Mouse (Mus musculus) adrenal gland, postnatal 14 days (tissue): ENCODE measurements around the gene 9530053A07Rik. TPM values are rescaled to one million over a fixed set of nuclear protein-coding genes. Genes with fewer than 3 reads are reported as not detected.

Experiments used
- DNase-seq: peaks from one replicate; pipeline ENCODE4 v3.0.0; 2021; ENCODE audit warnings: mixed read lengths
- total RNA-seq: library from RNA; stranded (reverse); gene quantifications from 2 replicates; pipeline ENCODE4 v1.2.3, GENCODE M21; 2021

Gene 9530053A07Rik
- total RNA-seq, 1 experiment from 2014 or later: not detected

DNA sequence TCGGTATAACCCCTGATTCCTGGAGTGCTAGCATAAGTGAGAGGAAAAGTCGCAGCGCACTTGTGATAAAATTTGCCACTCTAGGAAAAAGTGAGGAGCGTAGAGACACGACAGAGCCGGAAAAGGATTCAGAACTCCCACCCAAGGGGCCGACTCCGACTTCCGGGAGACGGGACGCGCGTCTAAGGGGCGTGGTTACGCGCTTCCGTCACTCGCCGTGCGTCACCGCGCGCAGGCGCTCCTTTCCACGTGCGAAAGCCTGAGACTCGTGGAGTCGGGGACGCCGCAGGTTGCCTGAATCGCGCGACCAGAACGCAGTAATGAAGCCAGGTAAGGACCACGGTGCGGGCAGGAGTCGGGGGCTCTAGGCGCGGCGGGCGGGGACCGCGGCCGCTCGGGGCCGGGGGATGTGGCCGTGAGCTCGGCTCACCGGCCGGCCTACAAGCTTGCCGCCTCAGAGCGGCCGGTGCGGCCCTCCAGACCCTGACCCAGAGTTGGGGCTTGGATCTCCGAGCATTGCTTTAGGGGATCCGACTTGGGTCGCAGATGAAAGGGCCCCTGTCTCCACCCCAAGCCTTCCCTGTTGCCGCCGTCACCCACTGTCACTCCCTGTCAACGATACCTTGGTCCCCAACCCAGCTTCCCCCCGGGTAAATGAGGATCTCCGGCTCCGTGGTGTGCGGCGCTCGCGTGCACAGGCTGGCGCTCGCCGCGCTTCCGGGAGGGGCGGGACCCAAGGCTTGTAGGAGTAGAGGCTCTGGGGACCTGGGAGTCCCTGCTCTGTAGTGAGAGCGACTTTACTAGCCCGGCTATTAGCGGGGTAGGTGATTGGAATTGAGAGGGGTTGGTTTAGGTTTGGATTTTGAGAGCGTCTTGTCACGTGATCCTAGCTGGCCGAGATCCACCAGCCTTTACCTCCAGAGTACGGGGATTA lies 40.5 kb downstream of the 9530053A07Rik start, which contains the start of gene Fbl:
TSS of gene Fbl (plus strand) at position 222 of the 934 bp plus-strand sequence.
- DNase-seq: peak; percentile 94

DNA sequence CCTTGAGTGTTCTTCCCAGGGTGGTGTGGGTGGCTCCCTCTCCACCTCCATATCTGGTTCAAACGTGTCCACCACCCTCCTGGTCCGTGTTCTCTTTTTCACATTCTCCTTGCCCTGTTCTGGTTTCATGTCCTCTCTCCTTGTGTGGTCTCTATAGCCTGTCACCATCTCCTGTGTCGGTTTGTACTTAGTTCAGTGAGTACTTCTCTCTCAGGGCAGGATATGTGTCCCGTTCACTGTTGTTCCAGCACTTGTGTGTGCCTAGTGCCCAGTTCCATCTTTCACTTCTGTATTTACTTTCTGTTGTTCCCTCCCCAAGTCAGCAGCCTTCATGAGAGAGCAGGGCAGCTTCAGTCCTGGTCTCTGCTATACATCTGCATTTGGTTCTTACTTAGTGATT lies 46.1 kb downstream of the 9530053A07Rik start:
- DNase-seq: no peak

DNA sequence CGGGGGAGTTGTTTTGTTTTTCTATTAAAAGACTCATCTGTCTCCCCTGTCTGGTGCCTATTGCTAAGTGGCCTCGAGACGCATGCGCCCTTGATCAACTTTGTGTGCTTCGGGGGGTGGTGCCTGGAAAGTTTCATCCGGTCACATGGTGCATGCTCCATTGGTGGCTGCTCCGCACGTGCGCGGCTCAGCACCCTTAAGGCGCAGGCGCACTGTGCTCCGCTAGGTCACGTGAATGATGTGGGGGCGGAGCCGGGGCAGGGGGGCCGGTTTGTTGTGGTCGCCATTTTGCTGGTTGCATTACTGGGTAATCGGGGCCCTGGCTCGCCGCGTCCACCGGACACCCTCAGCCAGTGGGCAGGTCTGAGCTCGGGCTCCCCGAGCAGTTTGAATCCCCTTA lies 50.0 kb downstream of the 9530053A07Rik start, which contains the start of gene Dyrk1b:
TSS of gene Dyrk1b (plus strand) at position 242 of the 400 bp plus-strand sequence.
- DNase-seq: peak; percentile 99

DNA sequence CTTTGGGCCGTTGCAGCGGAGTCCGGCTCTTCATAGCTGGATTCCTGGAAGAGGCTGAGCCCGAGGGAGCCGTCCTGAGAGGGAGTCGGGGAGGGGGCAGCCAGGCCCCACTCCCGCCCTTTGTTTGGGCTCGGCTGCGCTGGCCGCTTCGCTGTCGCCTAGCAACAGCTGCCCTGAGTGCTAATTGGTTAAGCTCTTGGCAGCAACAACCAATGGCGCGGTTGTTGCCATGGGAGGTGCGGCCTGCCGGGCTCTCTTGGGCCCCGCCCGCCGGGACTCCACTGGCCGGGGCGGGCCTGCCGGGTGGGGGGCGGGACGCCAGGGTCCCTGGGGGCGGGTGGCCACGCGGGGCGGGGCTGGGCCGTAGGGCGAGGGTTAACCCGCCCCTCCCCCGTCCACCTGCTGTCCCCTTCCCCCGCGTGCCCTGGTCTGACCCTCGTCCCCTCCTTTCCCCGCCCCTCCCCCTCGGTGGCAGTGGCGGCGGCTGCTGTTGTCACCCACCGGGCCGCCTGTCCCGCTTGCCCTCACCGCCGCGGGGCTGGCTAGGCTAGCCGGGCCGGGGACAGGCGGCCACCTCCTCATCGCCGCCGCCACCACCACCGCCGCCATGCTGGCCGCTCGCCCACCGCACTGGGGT lies 50.6 kb downstream of the 9530053A07Rik start:
- peak; percentile 97 for DNase-seq

DNA sequence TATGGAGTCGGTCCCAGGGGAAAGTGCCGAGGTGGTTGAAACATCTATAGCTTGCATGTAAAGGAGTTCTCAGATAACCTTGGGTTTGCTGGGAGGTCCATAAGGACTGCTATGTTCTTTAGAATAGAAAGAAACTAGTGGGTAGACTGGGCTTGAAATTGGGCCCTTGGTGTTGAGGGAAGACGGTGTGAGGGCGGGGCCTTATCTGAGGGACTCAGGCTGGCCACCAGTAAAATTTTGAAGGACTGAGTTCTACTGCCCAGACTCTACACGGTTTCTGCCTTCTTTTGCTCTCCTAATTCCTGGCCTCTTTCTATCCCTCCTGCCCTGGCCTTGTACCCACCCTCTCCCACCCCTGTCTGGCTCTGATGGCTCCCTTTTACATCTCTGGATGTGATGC lies 51.6 kb downstream of the 9530053A07Rik start:
- DNase-seq: no peak

DNA sequence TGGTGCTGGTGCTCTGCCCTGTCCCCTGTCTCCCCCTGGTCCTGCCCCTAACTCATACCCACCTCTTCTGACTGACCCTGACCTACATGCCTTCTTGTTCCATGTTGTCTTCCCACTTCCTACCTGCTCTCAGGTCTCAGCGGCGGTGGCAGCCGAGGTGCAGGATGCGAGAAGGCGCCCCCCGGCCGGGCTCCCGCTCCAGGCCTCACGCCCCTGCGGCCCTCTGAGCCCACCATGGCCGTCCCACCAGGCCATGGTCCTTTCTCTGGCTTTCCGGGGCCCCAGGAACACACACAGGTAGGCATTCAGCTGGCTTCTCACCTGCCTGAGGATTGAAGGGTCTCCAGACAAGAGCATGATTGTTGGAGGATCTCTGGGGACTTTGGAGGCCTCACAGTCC lies 52.1 kb downstream of the 9530053A07Rik start:
- peak; percentile 10 for DNase-seq

DNA sequence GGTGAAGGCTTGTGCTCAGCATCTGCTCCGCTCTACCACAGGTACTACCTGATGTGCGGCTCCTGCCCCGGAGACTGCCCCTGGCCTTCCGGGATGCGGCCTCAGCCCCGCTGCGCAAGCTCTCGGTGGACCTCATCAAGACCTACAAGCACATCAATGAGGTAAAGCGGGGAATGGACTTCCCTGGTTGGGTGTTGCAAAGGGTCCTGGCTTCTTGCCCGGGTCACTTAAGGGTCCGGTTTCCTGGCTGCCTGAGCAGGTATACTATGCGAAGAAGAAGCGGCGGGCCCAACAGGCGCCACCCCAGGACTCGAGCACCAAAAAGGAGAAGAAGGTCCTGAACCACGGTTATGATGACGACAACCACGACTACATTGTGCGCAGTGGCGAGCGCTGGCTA lies 53.1 kb downstream of the 9530053A07Rik start:
- peak; percentile 6 for DNase-seq

DNA sequence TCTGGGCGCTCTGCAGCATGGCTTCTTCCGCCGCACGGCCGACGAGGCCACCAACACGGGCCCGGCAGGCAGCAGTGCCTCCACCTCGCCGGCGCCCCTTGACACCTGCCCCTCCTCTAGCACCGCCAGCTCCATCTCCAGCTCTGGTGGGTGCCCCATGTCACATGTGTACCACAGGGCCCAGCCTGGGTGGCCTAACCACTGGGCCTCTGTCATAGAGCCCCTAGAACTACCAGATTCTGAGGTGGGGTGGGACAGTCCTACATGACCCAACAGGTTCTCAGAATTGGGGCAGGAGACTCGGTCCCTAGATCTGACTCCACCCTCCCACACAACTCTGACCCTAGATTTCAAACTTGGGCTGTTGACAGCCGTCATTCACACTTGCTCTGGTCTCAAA lies 56.6 kb downstream of the 9530053A07Rik start:
- no peak for DNase-seq

DNA sequence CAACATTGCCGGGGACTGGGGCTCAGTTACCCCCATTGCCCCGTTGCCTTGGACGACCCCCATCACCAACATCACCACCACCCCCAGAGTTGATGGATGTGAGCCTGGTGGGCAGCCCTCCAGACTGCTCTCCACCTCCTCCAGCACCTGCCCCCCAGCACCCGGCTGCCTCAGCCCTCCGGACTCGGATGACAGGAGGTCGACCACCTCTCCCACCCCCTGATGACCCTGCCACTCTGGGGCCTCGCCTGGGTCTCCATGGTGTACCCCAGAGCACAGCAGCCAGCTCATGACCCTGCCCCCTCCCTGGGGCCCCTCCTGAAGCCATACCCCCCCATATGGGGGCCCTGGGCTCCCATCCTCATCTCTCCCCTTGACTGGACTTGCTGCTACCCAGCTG lies 57.4 kb downstream of the 9530053A07Rik start:
- DNase-seq: peak; percentile 4

DNA sequence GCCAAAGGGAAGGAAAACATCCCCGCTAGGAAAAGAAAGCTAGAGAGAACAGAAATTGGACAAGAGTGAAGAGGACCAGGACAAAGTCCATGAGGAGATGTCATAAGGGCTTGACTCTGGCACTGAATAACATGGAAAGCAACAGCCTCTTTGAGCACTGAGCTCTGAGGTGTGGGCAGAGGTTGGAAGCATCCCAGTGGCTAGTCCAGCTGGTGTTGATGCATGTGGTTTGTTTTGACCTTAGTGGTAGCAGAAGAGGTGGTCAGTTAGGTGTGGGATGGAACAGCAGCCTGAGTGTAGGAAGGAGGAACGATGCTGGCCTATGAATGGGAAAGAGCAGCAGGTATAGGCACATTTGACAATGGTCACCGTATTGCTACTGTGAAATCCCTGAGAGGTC lies 62.2 kb downstream of the 9530053A07Rik start:
- DNase-seq: no peak

DNA sequence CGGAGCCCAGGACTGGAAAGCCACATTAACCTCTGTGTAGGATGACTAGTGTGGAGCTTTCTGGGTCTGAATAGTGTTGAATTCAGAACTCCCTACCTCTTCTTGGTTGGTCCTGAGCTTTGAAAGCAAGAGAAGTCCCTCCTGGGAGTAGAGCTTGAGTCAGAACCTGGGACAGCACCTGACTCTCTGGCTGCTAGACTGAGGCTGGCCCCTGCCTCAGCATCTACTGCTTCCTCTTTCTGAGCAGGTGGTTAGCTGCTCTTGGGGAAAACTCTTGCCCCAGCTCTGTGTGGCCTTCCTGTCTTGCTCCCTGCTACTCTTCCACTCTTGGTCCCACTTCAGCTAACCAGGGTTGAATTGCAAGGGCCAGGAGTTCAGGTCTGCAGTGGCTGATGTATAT lies 62.6 kb downstream of the 9530053A07Rik start:
- no peak for DNase-seq

DNA sequence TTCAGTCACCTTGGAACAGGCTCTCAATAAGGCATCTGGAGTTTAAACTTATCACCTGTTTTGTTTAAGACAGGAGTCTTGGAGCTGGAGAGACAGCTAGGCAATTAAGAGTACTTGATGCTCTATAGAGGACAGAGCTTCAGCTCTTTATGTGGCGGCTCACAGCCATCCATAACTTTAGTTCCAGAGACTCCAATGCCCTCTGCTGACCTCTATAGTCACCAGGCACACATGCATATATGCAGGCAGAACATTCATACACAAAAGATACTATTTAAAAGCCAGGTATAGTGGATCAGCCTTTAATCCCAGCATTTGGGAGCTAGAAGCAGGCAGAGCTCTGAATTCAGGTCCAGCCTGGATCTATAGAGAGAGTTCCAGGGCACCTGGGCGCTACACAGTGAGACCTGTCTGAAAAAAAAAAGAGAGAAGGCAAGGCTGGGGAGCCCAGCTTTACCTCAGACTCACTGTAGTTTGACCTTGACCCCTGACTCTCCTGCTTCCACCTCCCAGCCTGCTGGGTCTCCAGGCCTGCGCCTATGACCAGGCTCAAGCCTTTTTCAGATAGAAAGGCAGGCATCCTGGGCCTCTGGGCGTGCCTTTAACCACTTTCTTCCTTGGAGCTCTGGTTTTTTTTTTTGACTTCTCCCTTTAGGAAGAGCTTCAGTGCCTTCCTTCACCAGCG lies 66.3 kb downstream of the 9530053A07Rik start:
- no peak for DNase-seq

DNA sequence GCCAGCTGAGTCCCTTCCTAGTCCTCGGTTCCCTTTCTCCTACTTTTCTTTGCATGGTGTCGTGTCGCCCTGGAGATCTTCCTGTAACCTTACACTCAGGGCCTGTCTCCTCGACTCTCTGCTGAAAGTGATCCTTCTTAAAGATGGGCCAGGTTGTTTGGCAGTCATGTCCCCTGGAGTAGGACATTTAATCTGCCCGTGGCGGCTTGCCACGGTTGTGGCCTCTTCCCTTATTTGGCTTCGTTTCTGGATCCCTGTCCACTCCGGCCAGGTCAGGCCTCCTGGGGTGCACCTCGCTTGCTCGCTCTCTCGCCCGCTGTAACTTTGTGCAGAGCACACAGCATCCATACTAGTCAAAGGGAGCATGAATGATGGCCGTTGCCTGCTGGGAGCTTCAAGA lies 67.3 kb downstream of the 9530053A07Rik start:
- DNase-seq: peak; percentile 59

DNA sequence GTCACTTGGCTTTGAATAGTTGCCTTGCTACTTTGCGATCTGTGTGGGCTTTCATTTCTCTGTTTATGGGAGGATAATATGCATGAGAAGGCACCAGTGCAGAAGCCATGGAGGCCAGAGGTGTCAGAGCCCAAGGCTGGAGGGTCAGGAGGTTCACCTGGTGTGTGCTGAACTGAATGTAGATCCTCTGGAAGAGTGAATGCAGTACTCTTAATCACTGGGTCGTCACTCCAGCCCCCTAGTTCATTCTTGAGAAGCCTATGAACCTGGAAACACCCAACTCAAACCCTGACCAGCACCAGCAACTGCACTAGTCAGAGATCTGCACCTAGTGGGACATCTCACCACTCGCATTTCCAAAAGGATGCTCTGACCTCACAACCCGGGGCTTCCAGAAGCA lies 69.8 kb downstream of the 9530053A07Rik start:
- DNase-seq: no peak

DNA sequence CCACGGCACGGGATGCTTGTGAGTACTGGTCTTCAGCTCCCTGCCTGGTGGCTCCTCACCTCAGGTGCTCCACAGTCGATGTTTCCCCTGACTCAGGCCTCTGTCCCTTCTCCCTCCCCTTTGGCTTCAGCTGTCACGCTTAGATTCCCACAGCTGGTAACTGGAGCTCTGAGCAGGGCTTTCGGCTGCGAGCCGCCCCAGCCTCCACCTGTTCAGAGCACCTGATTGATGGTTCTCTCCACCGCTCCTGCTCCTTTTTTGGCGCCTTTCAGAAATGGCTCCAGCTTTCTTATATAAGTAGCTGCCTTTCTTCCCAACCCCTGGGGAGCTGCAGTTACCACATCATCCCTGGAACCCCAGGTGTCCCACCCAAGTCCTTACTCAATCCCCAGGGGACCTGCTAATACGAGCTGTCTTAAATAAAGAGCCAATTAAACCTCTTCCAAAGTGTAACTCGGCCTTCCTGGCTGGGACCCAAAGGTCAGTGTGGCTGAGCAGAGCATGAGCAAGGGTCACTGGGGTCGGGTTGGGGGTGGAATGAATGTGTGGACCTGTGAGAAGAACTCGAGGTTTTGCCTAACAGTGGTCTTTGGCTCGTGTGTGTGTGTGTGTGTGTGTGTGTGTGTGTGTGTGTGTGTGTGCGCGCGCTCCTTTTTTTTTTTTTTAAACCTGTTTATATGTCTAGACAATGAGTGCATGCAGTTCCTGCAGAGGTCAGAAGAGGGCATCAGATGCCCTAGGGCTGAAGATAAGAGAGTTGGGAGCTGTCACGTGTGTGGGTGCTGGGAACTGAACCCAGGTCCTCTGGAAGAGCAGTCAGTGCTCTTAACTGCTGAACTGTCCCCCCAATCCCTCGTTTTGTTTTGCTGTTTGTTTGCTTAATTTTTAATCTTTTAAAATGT lies 74.2 kb downstream of the 9530053A07Rik start:
- DNase-seq: peak; percentile 78

DNA sequence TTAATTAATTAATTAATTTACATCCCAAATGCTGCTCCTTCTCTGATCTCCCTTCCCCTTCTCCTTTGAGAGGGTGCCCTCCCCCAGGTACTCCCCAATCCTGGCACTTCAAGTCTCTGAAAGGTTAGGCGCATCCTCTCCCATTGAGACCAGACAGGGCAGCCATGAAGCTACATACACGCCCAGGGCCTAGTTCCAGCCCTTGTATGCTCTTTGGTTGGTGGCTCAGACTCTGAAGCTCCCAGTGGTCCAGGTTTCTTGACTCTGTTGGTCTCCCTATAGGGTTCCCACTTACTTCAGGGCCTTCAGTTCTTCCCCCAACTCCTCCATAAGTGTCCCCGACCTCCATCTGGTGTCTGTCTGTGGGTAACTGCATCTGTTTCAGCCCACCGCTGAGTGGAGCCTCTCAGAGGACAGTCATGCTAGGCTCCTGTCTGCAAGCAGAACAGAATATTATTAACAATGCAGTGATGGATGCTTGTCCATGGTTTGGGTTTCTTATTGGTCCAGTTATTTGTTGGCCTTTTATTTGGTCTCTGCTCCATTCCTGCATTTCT lies 76.9 kb downstream of the 9530053A07Rik start:
- DNase-seq: peak; percentile 62

DNA sequence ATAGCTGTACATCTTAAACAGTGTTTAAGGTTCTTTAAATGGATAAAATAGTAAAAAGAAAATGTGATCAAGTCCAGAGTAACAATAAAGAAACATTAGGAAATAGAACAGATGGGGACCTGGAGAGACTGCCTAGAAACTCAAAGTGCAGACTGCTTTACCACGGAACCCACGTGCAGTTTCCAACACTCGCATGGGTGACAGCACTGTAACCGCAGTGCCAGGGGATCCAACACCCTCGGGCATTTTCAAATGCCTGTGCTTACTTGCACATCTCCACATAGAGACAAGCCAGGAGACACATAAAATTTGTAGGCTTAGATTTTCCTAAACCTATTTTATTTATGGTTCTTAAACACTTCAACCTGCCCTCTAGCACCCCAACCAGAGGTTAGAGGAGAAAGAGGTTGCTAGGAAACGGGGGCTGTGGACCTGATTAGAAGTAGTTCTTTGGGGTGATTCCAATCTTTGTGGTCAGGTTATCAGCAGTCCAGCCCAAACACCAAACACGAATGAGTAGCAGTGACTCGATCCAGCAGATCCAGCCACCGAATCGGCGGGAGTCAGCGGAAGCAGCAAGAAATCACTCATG lies 79.2 kb downstream of the 9530053A07Rik start:
- DNase-seq: no peak

DNA sequence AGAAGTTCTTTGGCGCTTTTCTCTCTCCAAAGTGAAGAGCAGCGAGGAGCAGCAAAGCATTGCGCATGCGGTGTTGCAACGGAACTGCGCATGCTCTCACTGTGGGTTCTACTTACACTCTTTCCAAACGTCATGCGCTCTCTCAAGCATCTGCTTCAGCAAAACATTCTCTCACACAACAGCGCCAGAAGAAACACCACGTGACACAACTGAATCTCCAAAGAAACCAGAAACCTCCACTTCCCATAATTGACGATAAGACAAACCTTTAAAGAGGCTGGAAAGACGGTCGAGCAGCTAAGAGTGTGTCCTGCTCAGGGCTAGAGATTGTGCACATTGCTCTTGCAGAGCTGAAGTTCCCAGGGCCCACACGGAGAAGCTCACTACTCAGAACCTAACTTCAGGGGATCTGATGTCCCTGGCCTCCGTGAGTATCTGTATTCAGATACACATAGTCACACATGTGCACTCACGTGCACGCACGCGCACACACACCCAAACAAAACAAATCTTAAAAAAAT lies 79.8 kb downstream of the 9530053A07Rik start:
- DNase-seq: peak; percentile 83

DNA sequence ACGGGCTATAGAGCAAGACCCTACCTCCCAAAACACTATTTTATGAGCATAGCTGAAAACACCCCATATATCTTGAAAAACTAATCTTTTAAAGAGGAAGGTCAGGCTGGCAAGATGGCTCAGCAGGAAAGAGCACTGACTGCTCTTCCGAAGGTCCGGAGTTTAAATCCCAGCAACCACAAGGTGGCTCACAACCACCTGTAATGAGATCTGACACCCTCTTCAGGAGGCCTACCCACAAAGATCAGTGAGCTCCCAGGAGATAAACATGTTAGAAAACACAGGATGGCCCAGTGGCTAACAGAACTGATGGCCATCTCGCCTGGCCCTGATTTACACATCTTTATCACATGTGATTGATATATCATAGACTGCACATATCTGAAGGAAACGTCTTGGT lies 81.5 kb downstream of the 9530053A07Rik start:
- DNase-seq: no peak

DNA sequence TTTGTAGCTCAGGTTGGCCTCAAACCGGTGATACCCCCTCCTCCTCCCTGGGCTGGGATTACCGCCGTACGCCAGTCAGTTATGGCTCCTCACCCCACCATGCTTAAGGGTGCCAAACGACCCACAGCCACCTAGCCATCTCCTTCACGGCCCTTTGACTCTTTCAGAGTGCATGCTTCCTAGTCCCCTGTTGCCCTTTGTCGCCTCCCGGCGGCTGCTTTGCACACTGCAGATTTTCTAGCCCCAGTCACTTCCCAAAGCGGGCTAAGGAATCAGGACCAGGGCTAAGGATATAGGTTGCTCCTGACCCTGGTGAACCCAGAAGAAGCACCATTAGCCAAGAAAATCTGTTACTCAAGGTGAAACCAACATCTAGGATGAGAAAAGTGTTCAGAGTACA lies 84.9 kb downstream of the 9530053A07Rik start:
- peak; percentile 88 for DNase-seq
